Mouse (Mus musculus) lung, postnatal 0 days (tissue): ENCODE measurements around the gene Tmco5b.

Experiments used
- CTCF ChIP-seq: IDR thresholded peaks from 2 replicates; pipeline ENCODE4 v1.5.1; 2016; ENCODE audit warnings: antibody characterized with exemption, mild to moderate bottlenecking
- EP300 ChIP-seq: IDR thresholded peaks from 2 replicates; pipeline ENCODE4 v1.6.1; 2016; ENCODE audit warnings: antibody characterized with exemption, mild to moderate bottlenecking, control low read depth

- no peak for TF ChIP-seq CTCF
- no peak for TF ChIP-seq EP300
Observed at GRCm38 (mm10) chr2:113333799-113334541, 48.4 kb downstream of the Tmco5b start.
